Mouse (Mus musculus) C2C12 (cell line): ENCODE results near the gene Zfp691. TPM values are rescaled to one million over a fixed set of nuclear protein-coding genes. Genes with fewer than 3 reads are reported as not detected.

ENCODE experiments used
- H3K27me3 ChIP-seq: one replicate; pipeline ENCODE4 v1.6.1; 2011; ENCODE audit not compliant: control insufficient read depth, insufficient read depth, insufficient read length
- H3K36me3 ChIP-seq: one replicate; pipeline ENCODE4 v1.6.1; 2011; ENCODE audit not compliant: control insufficient read depth, insufficient read depth
- H3K4me3 ChIP-seq: one replicate; pipeline ENCODE4 v1.5.1; 2011; ENCODE audit warnings: mild to moderate bottlenecking, control low read depth; ENCODE audit not compliant: poor library complexity, insufficient read depth, severe bottlenecking
- H3K79me2 ChIP-seq: one replicate; pipeline ENCODE4 v1.6.1; 2011; ENCODE audit not compliant: control insufficient read depth, insufficient read depth
- H3K79me3 ChIP-seq: one replicate; pipeline ENCODE4 v1.6.1; 2011; ENCODE audit warnings: low read depth, control low read depth
- H3ac ChIP-seq: one replicate; pipeline ENCODE3; 2011; ENCODE audit warnings: low read depth; ENCODE audit not compliant: control insufficient read depth, insufficient read length
- CEBPB ChIP-seq: IDR thresholded peaks from one replicate; pipeline ENCODE4 v1.6.1; 2011; ENCODE audit warnings: low read depth, mild to moderate bottlenecking, control low read depth, moderate library complexity
- CTCF ChIP-seq: IDR thresholded peaks from one replicate; pipeline ENCODE4 v1.5.1; 2011; ENCODE audit not compliant: control insufficient read depth, insufficient read depth, insufficient read length
- FOSL1 ChIP-seq: IDR thresholded peaks from one replicate; pipeline ENCODE4 v1.8.0; 2011; ENCODE audit warnings: mild to moderate bottlenecking, low read length; ENCODE audit not compliant: poor library complexity, insufficient read depth, severe bottlenecking
- MAX ChIP-seq: IDR thresholded peaks from one replicate; pipeline ENCODE4 v1.6.1; 2011; ENCODE audit warnings: mild to moderate bottlenecking, control low read depth
- MYOD1 ChIP-seq: IDR thresholded peaks from one replicate; pipeline ENCODE4 v1.6.1; 2011; ENCODE audit warnings: low read depth; ENCODE audit not compliant: control insufficient read depth, insufficient read length
- MYOG ChIP-seq: IDR thresholded peaks from one replicate; pipeline ENCODE4 v1.6.1; 2011; ENCODE audit not compliant: control insufficient read depth, insufficient read length; ENCODE audit errors: extremely low read depth
- USF1 ChIP-seq: IDR thresholded peaks from one replicate; pipeline ENCODE4 v1.6.1; 2011; ENCODE audit warnings: low read depth, mild to moderate bottlenecking, control low read depth, moderate library complexity
- polyA plus RNA-seq: library from polyadenylated mRNA; unstranded; fragments of >200 nt; fragmentation: generic; extraction: Trizol; gene quantifications from one replicate; pipeline ENCODE4 v1.2.1, GENCODE M21; 2012; ENCODE audit warnings: missing spikeins

Gene Zfp691
- polyA plus RNA-seq, 1 experiment = 4.8 TPM

DNA sequence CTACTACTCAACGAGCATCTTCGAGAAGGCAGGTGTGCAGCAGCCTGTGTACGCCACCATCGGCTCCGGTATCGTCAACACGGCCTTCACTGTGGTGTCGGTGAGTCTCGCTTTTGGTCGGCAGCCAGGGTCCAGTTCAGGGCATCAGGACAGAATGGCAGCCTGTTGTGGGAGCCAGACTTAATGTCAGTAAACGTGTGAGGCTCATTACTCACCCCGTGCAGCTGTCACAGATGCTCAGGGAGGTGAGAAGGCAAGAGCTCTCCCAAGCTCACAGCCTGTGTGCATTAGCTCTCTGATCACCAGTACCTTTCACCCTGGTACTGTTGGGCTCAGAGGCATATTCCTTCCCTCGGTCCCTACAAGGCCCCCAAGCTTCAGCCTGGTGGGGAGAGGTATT is 40.1 kb downstream of the Zfp691 start:
- no peak overlapping the region for H3K4me3 ChIP-seq
- TF ChIP-seq MAX (no peak), MYOG (no peak), FOSL1 (no peak), CEBPB (no peak), MYOD1 (peak; percentile 53)
- H3K79me2 ChIP-seq = peaks cover 9% of the 10 kb centered on the region
- no peaks in the 10 kb centered on the region for H3K27me3 ChIP-seq
- H3K79me3 ChIP-seq = peaks cover 3% of the 10 kb centered on the region
- H3ac ChIP-seq = no peak overlapping the region
- peaks cover 77% of the 10 kb centered on the region for H3K36me3 ChIP-seq

DNA sequence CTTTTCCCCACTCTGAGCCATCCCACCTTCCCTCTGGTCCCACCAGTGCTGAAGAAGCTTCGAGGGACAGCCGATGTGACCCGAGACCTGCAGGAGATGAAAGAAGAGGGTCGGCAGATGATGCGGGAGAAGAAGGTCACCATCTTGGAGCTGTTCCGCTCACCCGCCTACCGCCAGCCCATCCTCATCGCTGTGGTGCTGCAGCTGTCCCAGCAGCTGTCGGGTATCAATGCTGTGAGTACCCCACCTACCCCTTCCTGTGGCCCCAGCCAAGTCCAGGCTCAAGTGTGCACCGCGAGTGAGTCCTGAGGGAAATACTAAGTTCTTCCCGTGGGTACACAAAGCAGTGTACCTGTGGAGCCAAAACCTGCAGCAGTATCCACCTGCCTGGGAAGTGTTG is 40.7 kb downstream of the Zfp691 start:
- H3ac ChIP-seq = no peak overlapping the region
- H3K4me3 ChIP-seq = no peak overlapping the region
- TF ChIP-seq MYOG = no peak
- TF ChIP-seq USF1 = no peak
- no peak for TF ChIP-seq FOSL1
- no peak for TF ChIP-seq CTCF
- TF ChIP-seq MAX = no peak
- no peak for TF ChIP-seq CEBPB
- TF ChIP-seq MYOD1 = no peak
- peaks cover 15% of the 10 kb centered on the region for H3K79me2 ChIP-seq
- no peaks in the 10 kb centered on the region for H3K27me3 ChIP-seq
- peaks cover 77% of the 10 kb centered on the region for H3K36me3 ChIP-seq
- H3K79me3 ChIP-seq = peaks cover 3% of the 10 kb centered on the region

DNA sequence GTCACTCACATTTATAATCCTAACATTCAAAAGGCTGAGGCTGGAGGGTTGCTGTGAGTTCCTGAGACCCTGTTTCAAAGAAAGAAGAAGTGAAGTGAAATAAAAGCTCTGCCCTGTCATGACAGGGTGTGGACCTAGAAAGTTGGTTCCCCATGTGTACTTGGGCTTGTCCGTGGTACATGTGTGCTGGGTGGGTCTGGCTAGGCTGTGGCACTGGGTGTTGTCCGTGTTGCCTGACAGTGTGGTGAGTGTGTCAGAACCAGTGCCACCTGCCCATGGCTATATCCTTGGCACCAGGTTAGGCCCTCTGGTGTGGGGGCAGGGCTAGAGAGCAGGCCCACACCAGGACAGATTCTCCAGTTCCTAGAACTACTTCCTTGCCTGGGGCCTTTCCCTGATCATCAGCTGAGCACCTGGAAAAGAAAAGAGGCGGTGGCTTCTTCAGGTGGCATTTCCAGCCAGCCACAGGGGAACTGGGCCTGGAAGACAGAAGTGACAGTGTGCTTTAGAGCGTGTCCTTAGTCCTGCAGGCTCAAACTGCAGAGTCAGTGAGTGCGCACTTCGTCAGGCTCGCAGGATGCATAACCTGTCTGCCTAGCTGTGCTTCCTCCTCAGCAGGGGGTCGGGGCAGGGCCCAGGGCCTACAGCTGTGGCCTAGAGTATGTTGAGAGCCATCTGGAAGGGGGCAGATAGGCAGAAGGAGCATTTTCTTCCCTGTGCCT is 42.6 kb downstream of the Zfp691 start:
- Histone ChIP-seq H3K36me3 (peaks cover 62% of the 10 kb centered on the region), H3ac (no peak overlapping the region)

DNA sequence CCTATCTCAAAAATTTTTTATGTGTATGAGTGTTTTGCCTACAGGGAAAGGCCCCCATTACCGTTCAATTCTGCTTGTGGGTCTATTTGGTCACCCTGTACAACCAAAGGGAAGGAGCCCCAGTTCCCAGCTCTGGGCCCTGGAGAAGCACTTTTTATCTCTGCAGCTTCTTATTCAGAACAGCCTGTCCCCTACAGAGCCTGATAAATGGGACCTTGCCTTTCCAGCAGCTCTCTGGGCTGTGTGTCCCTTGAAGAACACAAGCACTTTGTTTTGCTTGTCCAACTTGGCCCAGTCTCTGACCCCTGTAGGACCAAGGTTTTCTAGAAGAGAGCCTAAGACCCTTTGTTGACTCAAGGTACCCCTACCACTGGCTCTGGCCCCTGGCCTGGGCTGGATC is 44.9 kb downstream of the Zfp691 start:
- H3K79me3 ChIP-seq = peaks cover 18% of the 10 kb centered on the region
- peaks cover 43% of the 10 kb centered on the region for H3K36me3 ChIP-seq
- peaks cover 49% of the 10 kb centered on the region for H3K79me2 ChIP-seq
- H3K4me3 ChIP-seq = no peak overlapping the region
- no peaks in the 10 kb centered on the region for H3K27me3 ChIP-seq
- no peak overlapping the region for H3ac ChIP-seq
- TF ChIP-seq MYOD1 (no peak), MYOG (no peak), FOSL1 (no peak), USF1 (no peak), CEBPB (no peak), CTCF (no peak), MAX (no peak)

More for the DNA sequence above, 42.6 kb downstream of the Zfp691 start:
- H3K79me2 ChIP-seq = peaks cover 34% of the 10 kb centered on the region
- H3K4me3 ChIP-seq = no peak overlapping the region
- peaks cover 13% of the 10 kb centered on the region for H3K79me3 ChIP-seq
- no peaks in the 10 kb centered on the region for H3K27me3 ChIP-seq
- TF ChIP-seq FOSL1 (no peak), MYOG (no peak), CEBPB (no peak), CTCF (no peak), USF1 (no peak), MAX (no peak), MYOD1 (no peak)

DNA sequence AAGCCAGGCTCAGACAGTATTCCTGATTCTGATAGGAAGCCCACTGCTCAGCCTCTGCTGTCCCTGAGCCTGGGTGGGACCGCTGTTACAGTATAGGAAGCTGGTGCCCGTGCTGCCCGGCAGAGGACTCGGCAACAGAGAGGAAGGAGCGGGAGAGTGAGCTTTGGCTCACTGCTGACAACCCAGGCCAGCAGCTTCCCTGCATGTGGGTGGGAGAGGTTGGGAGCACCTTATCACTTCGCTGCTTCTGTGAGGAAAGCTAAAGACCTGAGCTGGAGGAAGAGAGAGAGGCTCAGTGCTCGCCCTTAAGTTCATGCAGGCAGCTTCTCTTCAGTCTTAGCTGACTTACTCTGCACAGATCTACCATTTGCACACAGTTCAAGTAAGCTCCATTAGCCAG is 45.4 kb downstream of the Zfp691 start:
- Histone ChIP-seq H3K79me3 (peaks cover 23% of the 10 kb centered on the region), H3K36me3 (peaks cover 43% of the 10 kb centered on the region), H3K27me3 (no peaks in the 10 kb centered on the region), H3ac (no peak overlapping the region), H3K79me2 (peaks cover 54% of the 10 kb centered on the region), H3K4me3 (no peak overlapping the region)
- TF ChIP-seq FOSL1 (no peak), CTCF (no peak), CEBPB (no peak), USF1 (no peak), MYOG (no peak), MYOD1 (no peak), MAX (no peak)
